Mouse (Mus musculus) MEL (cell line): ENCODE results near the gene Slc39a11. TPM values are rescaled to one million over a fixed set of nuclear protein-coding genes. Genes with fewer than 3 reads are reported as not detected.

Experiments
- DNase-seq: peaks from one replicate; pipeline ENCODE4 v3.0.0; 2011; ENCODE audit warnings: low read depth, low spot score
- H3K27ac ChIP-seq: 2 replicates; pipeline ENCODE4 v1.5.1; 2012; ENCODE audit warnings: low read depth, mild to moderate bottlenecking, control low read depth, low read length, moderate library complexity; ENCODE audit not compliant: control insufficient read depth
- H3K27me3 ChIP-seq, 2 experiments: fragments of 150-350 bp in 1 of 2; sonication (generic) in 1 of 2; 2 replicates each; pipeline ENCODE4 v1.6.1; 2012; ENCODE audit warnings: low read length in 2 of 2, mild to moderate bottlenecking in 2 of 2, improper control_type of control experiment in 1 of 2, moderate library complexity in 1 of 2; ENCODE audit not compliant: insufficient read depth in 2 of 2, control insufficient read depth in 1 of 2
- H3K36me3 ChIP-seq, 2 experiments: 2 replicates each; pipeline ENCODE4 v1.6.1; 2012 to 2014; ENCODE audit warnings: low read length in 2 of 2, improper control_type of control experiment in 1 of 2, inconsistent platforms in 1 of 2, mild to moderate bottlenecking in 1 of 2; ENCODE audit not compliant: insufficient read depth in 2 of 2, control insufficient read depth in 1 of 2
- H3K4me1 ChIP-seq, 2 experiments: fragments of 150-350 bp in 1 of 2; sonication (generic) in 1 of 2; 2 replicates each; pipeline ENCODE4 v1.6.1; 2012; ENCODE audit warnings: low read length in 2 of 2, improper control_type of control experiment in 1 of 2, mild to moderate bottlenecking in 1 of 2; ENCODE audit not compliant: insufficient read depth in 2 of 2, control insufficient read depth in 1 of 2
- H3K4me3 ChIP-seq, 2 experiments: fragments of 150-350 bp in 1 of 2; sonication (generic) in 1 of 2; 2 replicates each; pipeline ENCODE4 v1.5.1; 2012; ENCODE audit warnings: low read depth in 2 of 2, low read length in 2 of 2, mild to moderate bottlenecking in 2 of 2, moderate library complexity in 2 of 2, control low read depth in 1 of 2, improper control_type of control experiment in 1 of 2; ENCODE audit not compliant: control insufficient read depth in 1 of 2, insufficient read depth in 1 of 2
- H3K79me2 ChIP-seq: 2 replicates; pipeline ENCODE4 v1.6.1; 2012; ENCODE audit warnings: mild to moderate bottlenecking, low read length, moderate library complexity; ENCODE audit not compliant: control insufficient read depth, poor library complexity, insufficient read depth
- H3K9ac ChIP-seq: 2 replicates; pipeline ENCODE4 v1.6.1; 2012; ENCODE audit warnings: low read depth, mild to moderate bottlenecking, control low read depth, low read length, moderate library complexity; ENCODE audit not compliant: control insufficient read depth, poor library complexity, severe bottlenecking
- H3K9me3 ChIP-seq: fragments of 150-350 bp; sonication (generic); replicated peaks from 2 replicates; pipeline ENCODE4 v1.6.1; 2012; ENCODE audit warnings: mild to moderate bottlenecking, low read length, improper control_type of control experiment, moderate library complexity; ENCODE audit not compliant: insufficient read depth
- BHLHE40 ChIP-seq: IDR thresholded peaks from 2 replicates; pipeline ENCODE4 v1.6.1; 2012; ENCODE audit warnings: low read depth, mild to moderate bottlenecking, inconsistent platforms, low read length, improper control_type of control experiment, borderline replicate concordance
- CHD2 ChIP-seq: IDR thresholded peaks from 2 replicates; pipeline ENCODE4 v1.6.1; 2011; ENCODE audit warnings: low read length, improper control_type of control experiment
- E2F4 ChIP-seq: IDR thresholded peaks from 2 replicates; pipeline ENCODE4 v1.6.1; 2011; ENCODE audit warnings: low read depth, low read length, improper control_type of control experiment, borderline replicate concordance
- ELF1 ChIP-seq: IDR thresholded peaks from 2 replicates; pipeline ENCODE4 v1.6.1; 2014; ENCODE audit warnings: low read depth, mild to moderate bottlenecking, inconsistent platforms, low read length, improper control_type of control experiment, moderate library complexity
- EP300 ChIP-seq, 2 experiments: IDR thresholded peaks; 2 replicates each; pipeline ENCODE4 v1.6.1; 2011; ENCODE audit warnings: improper control_type of control experiment in 2 of 2, low read length in 2 of 2, low read depth in 1 of 2, mild to moderate bottlenecking in 1 of 2
- GATA1 ChIP-seq: IDR thresholded peaks from 2 replicates; pipeline ENCODE4 v1.6.1; 2011; ENCODE audit warnings: low read depth, low read length, improper control_type of control experiment
- HCFC1 ChIP-seq: IDR thresholded peaks from 2 replicates; pipeline ENCODE4 v1.6.1; 2012; ENCODE audit warnings: low read depth, mild to moderate bottlenecking, inconsistent platforms, low read length, improper control_type of control experiment, moderate library complexity
- JUND ChIP-seq: IDR thresholded peaks from 2 replicates; pipeline ENCODE4 v1.6.1; 2011; ENCODE audit warnings: low read depth, mild to moderate bottlenecking, improper control_type of control experiment, low read length
- KAT2A ChIP-seq: conservative IDR thresholded peaks from 2 replicates; pipeline ENCODE4 v1.6.1; 2012; ENCODE audit warnings: low read depth, low read length, improper control_type of control experiment, inconsistent platforms
- MAFK ChIP-seq: IDR thresholded peaks from 2 replicates; pipeline ENCODE4 v1.6.1; 2011; ENCODE audit warnings: low read depth, mild to moderate bottlenecking, low read length, improper control_type of control experiment, borderline replicate concordance
- MAX ChIP-seq: IDR thresholded peaks from 2 replicates; pipeline ENCODE4 v1.6.1; 2011; ENCODE audit warnings: low read length, improper control_type of control experiment
- MEF2A ChIP-seq: IDR thresholded peaks from 2 replicates; pipeline ENCODE4 v1.6.1; 2014; ENCODE audit warnings: low read depth, mild to moderate bottlenecking, inconsistent platforms, low read length, improper control_type of control experiment; ENCODE audit not compliant: poor library complexity, insufficient replicate concordance, severe bottlenecking; ENCODE audit errors: extremely low read depth
- MXI1 ChIP-seq: IDR thresholded peaks from 2 replicates; pipeline ENCODE4 v1.6.1; 2011; ENCODE audit warnings: mild to moderate bottlenecking, low read depth, low read length, improper control_type of control experiment
- MYC ChIP-seq: IDR thresholded peaks from 2 replicates; pipeline ENCODE4 v1.6.1; 2011; ENCODE audit warnings: low read depth, mild to moderate bottlenecking, low read length, improper control_type of control experiment, moderate library complexity
- NRF1 ChIP-seq: IDR thresholded peaks from 2 replicates; pipeline ENCODE4 v1.6.1; 2014; ENCODE audit warnings: low read depth, mild to moderate bottlenecking, inconsistent platforms, low read length, improper control_type of control experiment, moderate library complexity; ENCODE audit not compliant: poor library complexity, insufficient read depth, severe bottlenecking
- POLR2AphosphoS2 ChIP-seq: IDR thresholded peaks from 2 replicates; pipeline ENCODE4 v1.6.1; 2011; ENCODE audit warnings: low read length, improper control_type of control experiment
- POLR2AphosphoS5 ChIP-seq: IDR thresholded peaks from 2 replicates; pipeline ENCODE4 v1.6.1; 2012; ENCODE audit warnings: low read depth, borderline replicate concordance, mild to moderate bottlenecking, inconsistent platforms, low read length, moderate library complexity, mixed read lengths
- RAD21 ChIP-seq: IDR thresholded peaks from 2 replicates; pipeline ENCODE4 v1.6.1; 2011; ENCODE audit warnings: mild to moderate bottlenecking, low read depth, low read length, improper control_type of control experiment
- SIN3A ChIP-seq: IDR thresholded peaks from 2 replicates; pipeline ENCODE4 v1.6.1; 2012; ENCODE audit warnings: low read length, improper control_type of control experiment, inconsistent platforms
- TBP ChIP-seq: IDR thresholded peaks from 2 replicates; pipeline ENCODE4 v1.8.0; 2011; ENCODE audit warnings: low read depth, low read length, improper control_type of control experiment
- TCF12 ChIP-seq: IDR thresholded peaks from 2 replicates; pipeline ENCODE4 v1.6.1; 2014; ENCODE audit warnings: low read depth, mild to moderate bottlenecking, inconsistent platforms, low read length, improper control_type of control experiment, moderate library complexity
- ZC3H11A ChIP-seq: IDR thresholded peaks from 2 replicates; pipeline ENCODE4 v1.6.1; 2012; ENCODE audit warnings: low read depth, mild to moderate bottlenecking, inconsistent platforms, low read length, improper control_type of control experiment
- ZMIZ1 ChIP-seq: IDR thresholded peaks from 2 replicates; pipeline ENCODE4 v1.6.1; 2012; ENCODE audit warnings: low read depth, mild to moderate bottlenecking, inconsistent platforms, low read length, improper control_type of control experiment, moderate library complexity
- ZNF384 ChIP-seq: IDR thresholded peaks from 2 replicates; pipeline ENCODE4 v1.6.1; 2012; ENCODE audit warnings: low read depth, mild to moderate bottlenecking, inconsistent platforms, low read length, improper control_type of control experiment
- polyA plus RNA-seq, 2 experiments: library from polyadenylated mRNA; stranded (reverse) in 1 of 2; unstranded in 1 of 2; fragments of >175 nt in 1 of 2; fragments of >200 nt in 1 of 2; gene quantifications; 2 replicates each; pipeline versions ENCODE4 v1.2.1 to v1.2.4; 2012; ENCODE audit warnings: low replicate concordance in 2 of 2, low read depth in 1 of 2; ENCODE audit not compliant: insufficient read length in 2 of 2, insufficient read depth in 1 of 2, missing spikeins in 1 of 2
- total RNA-seq: library from RNA; depleted of rRNA; stranded (reverse); fragments of 300-350 nt; gene quantifications from 2 replicates; pipeline ENCODE4 v1.2.3, GENCODE M21; 2012

The Slc39a11 gene
- total and polyA plus RNA-seq, 3 experiments: 34.2 to 45.6 TPM; not detected in 1

DNA sequence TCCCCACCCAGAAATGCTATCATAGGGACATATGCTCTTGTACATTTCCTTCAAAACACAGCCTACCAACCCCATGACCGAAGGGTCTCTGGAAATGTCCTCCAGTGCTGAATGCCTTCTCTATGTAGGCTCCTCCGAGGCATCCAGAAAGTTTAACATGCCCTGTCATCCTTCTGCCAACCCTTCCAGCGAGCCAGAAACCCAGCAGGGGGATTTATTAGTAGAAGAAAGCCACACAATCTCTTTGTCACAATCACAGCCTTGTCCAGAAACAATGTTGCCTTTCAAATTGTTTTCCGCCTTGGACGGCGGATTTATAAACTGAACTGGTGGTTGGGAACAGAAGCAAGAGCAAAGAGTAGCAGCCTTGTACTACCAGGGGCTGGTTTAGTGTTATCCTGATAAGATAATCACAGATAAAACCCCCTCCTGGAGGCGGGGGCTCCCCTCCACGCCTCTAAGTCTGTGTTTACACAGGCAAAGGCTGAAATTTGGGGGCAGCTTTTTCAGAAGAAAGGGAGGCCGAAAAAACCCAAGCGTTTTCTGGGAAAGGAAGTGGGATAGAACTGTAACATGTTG lies 372.8 kb downstream of the Slc39a11 start:
- Histone ChIP-seq H3K27me3 (no peaks in the 10 kb centered on the region), H3K27ac (no peak overlapping the region), H3K79me2 (no peaks in the 10 kb centered on the region), H3K4me1 (no peaks in the 10 kb centered on the region), H3K9me3 (no peaks in the 10 kb centered on the region), H3K4me3 (no peak overlapping the region), H3K36me3 (no peaks in the 10 kb centered on the region), H3K9ac (no peak overlapping the region)
- no peak for TF ChIP-seq MXI1
- no peak for TF ChIP-seq ZC3H11A
- no peak for TF ChIP-seq MEF2A
- no peak for TF ChIP-seq KAT2A
- no peak for TF ChIP-seq MAFK
- TF ChIP-seq JUND: no peak
- TF ChIP-seq SIN3A: no peak
- no peak for TF ChIP-seq POLR2AphosphoS2
- TF ChIP-seq NRF1: no peak
- TF ChIP-seq RAD21: no peak
- no peak for DNase-seq

DNA sequence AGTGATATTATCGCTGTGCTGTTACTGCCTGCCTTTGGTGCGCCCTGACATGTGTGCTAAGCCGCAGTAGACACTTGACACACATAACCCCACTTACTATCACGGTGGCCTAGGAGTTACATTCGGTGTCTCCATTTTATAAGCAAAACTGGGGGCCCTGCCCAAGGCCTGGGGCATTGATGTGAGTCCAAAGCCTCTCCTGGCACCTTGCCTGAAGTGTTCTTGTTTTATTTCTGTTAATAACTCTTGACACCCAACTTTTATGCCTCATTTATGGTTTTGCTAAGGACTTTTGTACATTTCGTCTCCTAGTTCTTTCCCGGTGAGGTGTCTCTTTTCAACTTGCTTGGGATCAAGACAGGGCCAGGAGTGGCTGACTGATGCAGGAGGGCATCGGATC lies 373.4 kb downstream of the Slc39a11 start:
- Histone ChIP-seq H3K9me3 (no peaks in the 10 kb centered on the region), H3K9ac (no peak overlapping the region), H3K4me3 (no peak overlapping the region), H3K27ac (no peak overlapping the region), H3K79me2 (no peaks in the 10 kb centered on the region), H3K36me3 (no peaks in the 10 kb centered on the region), H3K27me3 (no peaks in the 10 kb centered on the region), H3K4me1 (no peaks in the 10 kb centered on the region)
- peak; percentile 53 for DNase-seq
- TF ChIP-seq BHLHE40: no peak
- TF ChIP-seq ELF1: no peak
- no peak for TF ChIP-seq HCFC1
- TF ChIP-seq E2F4: no peak
- TF ChIP-seq POLR2AphosphoS5: no peak
- no peak for TF ChIP-seq CHD2
- TF ChIP-seq MYC: no peak
- TF ChIP-seq ZC3H11A: no peak
- TF ChIP-seq MAX: no peak
- TF ChIP-seq GATA1: no peak
- TF ChIP-seq ZMIZ1: no peak
- TF ChIP-seq EP300 (IDR thresholded peaks at IDR 0.05; ENCODE audit: low read depth in 1 of 2, low read length in 2 of 2): no peak
- no peak for TF ChIP-seq TBP
- TF ChIP-seq ZNF384: no peak
- no peak for TF ChIP-seq MEF2A
- no peak for TF ChIP-seq TCF12
- TF ChIP-seq JUND: no peak
- no peak for TF ChIP-seq KAT2A
